Mouse (Mus musculus) lung, postnatal 14 days (tissue): Measurements from ENCODE around the gene Itgb4.

Experiments used
- DNase-seq: peaks from one replicate; pipeline ENCODE4 v3.0.0; 2021

Itgb4 gene

GRCm38 (mm10) chr11:116029086-116029865 lies 54.8 kb downstream of the Itgb4 start:
- DNase-seq, result no peak

GRCm38 (mm10) chr11:116030088-116030897 lies 55.8 kb downstream of the Itgb4 start, which contains the start of gene Unk:
Gene Unk (plus strand): TSS chr11:116030322.
- peak; percentile 96 for DNase-seq

- DNase-seq, result peak; percentile 39
These were observed 56.7 kb downstream of the Itgb4 start for GRCm38 (mm10) chr11:116030898-116031845.

- no peak for DNase-seq
These were observed 60.1 kb downstream of the Itgb4 start for GRCm38 (mm10) chr11:116034584-116034983.

- no peak for DNase-seq
These were observed 62.2 kb downstream of the Itgb4 start for GRCm38 (mm10) chr11:116036671-116037070.

GRCm38 (mm10) chr11:116037826-116038225 lies 63.3 kb downstream of the Itgb4 start:
- DNase-seq, result no peak

- no peak for DNase-seq
These were observed 66.1 kb downstream of the Itgb4 start for GRCm38 (mm10) chr11:116040593-116040992.

- no peak for DNase-seq
These were observed 67.3 kb downstream of the Itgb4 start for GRCm38 (mm10) chr11:116041833-116042232.

GRCm38 (mm10) chr11:116042372-116043138 lies 68.0 kb downstream of the Itgb4 start:
- no peak for DNase-seq

- DNase-seq, result no peak
These were observed 68.8 kb downstream of the Itgb4 start for GRCm38 (mm10) chr11:116043286-116043685.

GRCm38 (mm10) chr11:116045173-116045572 lies 70.7 kb downstream of the Itgb4 start:
- DNase-seq, result no peak

- DNase-seq, result peak; percentile 27
These were observed 75.1 kb downstream of the Itgb4 start for GRCm38 (mm10) chr11:116049610-116050009.

- DNase-seq, result peak; percentile 36
These were observed 75.7 kb downstream of the Itgb4 start for GRCm38 (mm10) chr11:116050196-116050595.

- DNase-seq, result peak; percentile 70
These were observed 79.2 kb downstream of the Itgb4 start for GRCm38 (mm10) chr11:116053510-116054229.

GRCm38 (mm10) chr11:116055873-116056272 lies 81.4 kb downstream of the Itgb4 start:
- no peak for DNase-seq

GRCm38 (mm10) chr11:116057237-116057881 lies 82.8 kb downstream of the Itgb4 start:
- DNase-seq, result no peak
